Mouse (Mus musculus): ENCODE results near the gene Cox6b1. TPM values are rescaled to one million over a fixed set of nuclear protein-coding genes. Genes with fewer than 3 reads are reported as not detected.

Cox6b1 gene
- 1,000 to 10,000 TPM; 4,137 to 4,381 TPM for total RNA-seq (2021)

- intact Hi-C loops (cut with DNase I) = no loop called here
- DNase-seq = peak; percentile 91 to 93
These were observed at the start of gene Cox6b1 for GRCm38 (mm10) chr7:30625530-30626384. Cox6b1 (minus strand) TSS chr7:30626151.

- intact Hi-C loops (cut with DNase I) = no loop called here
- DNase-seq = no peak
These were observed 45.5 kb upstream of the Cox6b1 start, which contains the start of gene Pmis2 for GRCm38 (mm10) chr7:30671480-30671879. Pmis2 (minus strand) TSS chr7:30671605.

GRCm38 (mm10) chr7:30669229-30669628, 43.3 kb upstream of the Cox6b1 start:
- intact Hi-C loops (cut with DNase I) = loop anchor here (5.0 kb wide), 2 partner anchors 58 to 288 kb away; partner anchors contain the start of genes Tmem147 and Usf2
- DNase-seq = no peak

- no peak for DNase-seq
- intact Hi-C loops (cut with DNase I) = loop anchor here (5.0 kb wide), 2 partner anchors 62 to 292 kb away; partner anchors contain the start of genes Tmem147 and Usf2
These were observed 39.4 kb upstream of the Cox6b1 start for GRCm38 (mm10) chr7:30665321-30665720.

GRCm38 (mm10) chr7:30664529-30665200, 38.7 kb upstream of the Cox6b1 start, which contains the start of gene Haus5:
Haus5 (minus strand) TSS chr7:30664994.
- intact Hi-C loops (cut with DNase I) = loop anchor here (5.0 kb wide), 2 partner anchors 63 to 293 kb away; partner anchors contain the start of genes Tmem147 and Usf2

GRCm38 (mm10) chr7:30649591-30650540, 23.9 kb upstream of the Cox6b1 start, which contains the start of gene Rbm42:
Rbm42 (minus strand) TSS chr7:30650317.
- peak; percentile 99 for DNase-seq
- intact Hi-C loops (cut with DNase I) = loop anchor here (1.0 kb wide), 1 partner anchor 79 kb away; the partner anchor contains the start of gene Tmem147

More at GRCm38 (mm10) chr7:30664529-30665200, 38.7 kb upstream of the Cox6b1 start, which contains the start of gene Haus5:
- DNase-seq = peak; percentile 93 to 96

GRCm38 (mm10) chr7:30639083-30639482, 13.1 kb upstream of the Cox6b1 start:
- DNase-seq = no peak
- intact Hi-C loops (cut with DNase I) = no loop called here

GRCm38 (mm10) chr7:30636395-30636794, 10.4 kb upstream of the Cox6b1 start:
- DNase-seq = no peak
- intact Hi-C loops (cut with DNase I) = no loop called here

GRCm38 (mm10) chr7:30635752-30636151, 9.8 kb upstream of the Cox6b1 start, which contains the start of gene Etv2:
Etv2 (minus strand) TSS chr7:30635852.
- intact Hi-C loops (cut with DNase I) = no loop called here
- no peak for DNase-seq

GRCm38 (mm10) chr7:30634621-30635020, 8.7 kb upstream of the Cox6b1 start:
- intact Hi-C loops (cut with DNase I) = no loop called here
- DNase-seq = peak; percentile 42 to 70

- intact Hi-C loops (cut with DNase I) = no loop called here
- no peak for DNase-seq
These were observed 7.9 kb upstream of the Cox6b1 start for GRCm38 (mm10) chr7:30633762-30634412.

GRCm38 (mm10) chr7:30629013-30629412, 3.1 kb upstream of the Cox6b1 start:
- intact Hi-C loops (cut with DNase I) = no loop called here
- no peak for DNase-seq

GRCm38 (mm10) chr7:30626647-30627046, 696 bp upstream of the Cox6b1 start:
- intact Hi-C loops (cut with DNase I) = no loop called here
- DNase-seq = no peak

GRCm38 (mm10) chr7:30619202-30619601, 6.7 kb downstream of the Cox6b1 start:
- peak in 1 of 2 experiments; percentile 53 for DNase-seq

GRCm38 (mm10) chr7:30618658-30619057, 7.3 kb downstream of the Cox6b1 start:
- no peak for DNase-seq
- intact Hi-C loops (cut with DNase I) = no loop called here

More at GRCm38 (mm10) chr7:30619202-30619601, 6.7 kb downstream of the Cox6b1 start:
- intact Hi-C loops (cut with DNase I) = no loop called here

- intact Hi-C loops (cut with DNase I) = no loop called here
- no peak for DNase-seq
These were observed 10.7 kb downstream of the Cox6b1 start for GRCm38 (mm10) chr7:30615049-30615760.

GRCm38 (mm10) chr7:30614454-30614853, 11.5 kb downstream of the Cox6b1 start:
- DNase-seq = no peak
- intact Hi-C loops (cut with DNase I) = loop anchor here (5.0 kb wide), 1 partner anchor 242 kb away; no protein-coding TSS in a partner anchor

GRCm38 (mm10) chr7:30613529-30614112, 12.3 kb downstream of the Cox6b1 start:
- peak; percentile 54 to 80 for DNase-seq
- intact Hi-C loops (cut with DNase I) = loop anchor here (1.0 to 5.0 kb wide), 2 partner anchors 24 to 241 kb away; no protein-coding TSS in a partner anchor

All from heart, postnatal 10 days (tissue).